Comparison of ENCODE assay signal across 20 mouse cellular contexts in genomic region chr9:29298340-29298739, GRCm38 (mm10).
DNase-seq lines count a peak whose midpoint lies in the region; ATAC-seq lines count a peak whose summit lies in the region.
"Had no signal": no experiment of that assay in that cellular context is flagged by ENCODE, and none has a peak within 500 bp of the region (broad histone marks: within the 10 kb centered on the region; RNA-seq: fewer than 3 reads in every experiment).

No protein-coding gene starts in this region.

- peak; percentile 86 for DNase-seq in brain, adult 2 months (ENCODE audit: low read depth, low spot score)
- peak; percentile 50 for DNase-seq in cerebellum, adult 11-12 months
- peak; percentile 60 for DNase-seq in cerebellum, adult 8-10 months
- peak; percentile 20 to 33 for DNase-seq in cerebellum, postnatal 10 days
- no peak for DNase-seq in adrenal gland, postnatal 14 days
- DNase-seq in layer of hippocampus, adult 18-20 months (ENCODE audit: low spot score in 2 of 2): no peak
- DNase-seq in embryo, embryonic 11 days: no peak
- DNase-seq: adrenal gland, postnatal 10 days; B cell, adult 2 months; gastrocnemius, postnatal 25 days; heart, adult 18-20 months; heart, postnatal 10 days; heart, postnatal 4 days; kidney, adult 18-20 months had no signal

- ATAC-seq in megakaryocyte-erythroid progenitor cell, adult 5-6 weeks (replicated peaks; ENCODE audit: low FRiP score, low TSS enrichment, poor library complexity, severe bottlenecking): no peak
- ATAC-seq: forebrain, embryonic 15.5 days; hindbrain, postnatal 0 days; inflammation-experienced regulatory T-cells, adult 6 months; intestine, embryonic 16.5 days; Patski had no signal

Comparison
In these comparisons a context has a peak if more than half of its experiments do, and no peak if none do; other contexts are left out.
1. DNase-seq: peak in brain, adult 2 months (single experiment), cerebellum, adult 11-12 months (single experiment), cerebellum, adult 8-10 months (single experiment) and cerebellum, postnatal 10 days (2 of 2); none in adrenal gland, postnatal 14 days (single experiment), layer of hippocampus, adult 18-20 months (0 of 2) and embryo, embryonic 11 days (single experiment).